Mouse (Mus musculus): ENCODE data around the gene Kdm1a.

Gene Kdm1a

GRCm38 (mm10) chr4:136546279-136547045 lies 56.1 kb downstream of the Kdm1a start:
- DNase-seq (ENCODE audit: low read depth in 2 of 2, low spot score in 2 of 2) = no peak

- no peak for DNase-seq (ENCODE audit: low read depth in 2 of 2, low spot score in 2 of 2)
These were observed 57.4 kb downstream of the Kdm1a start for GRCm38 (mm10) chr4:136545151-136545550.

- peak; percentile 6 to 37 for DNase-seq (ENCODE audit: low read depth in 2 of 2, low spot score in 2 of 2)
These were observed 76.1 kb downstream of the Kdm1a start for GRCm38 (mm10) chr4:136526412-136526811.

GRCm38 (mm10) chr4:136524309-136524708 lies 78.2 kb downstream of the Kdm1a start:
- no peak for DNase-seq (ENCODE audit: low read depth in 2 of 2, low spot score in 2 of 2)

GRCm38 (mm10) chr4:136521898-136522297 lies 80.6 kb downstream of the Kdm1a start:
- DNase-seq (ENCODE audit: low read depth in 2 of 2, low spot score in 2 of 2) = no peak

GRCm38 (mm10) chr4:136519866-136520265 lies 82.7 kb downstream of the Kdm1a start:
- DNase-seq (ENCODE audit: low read depth in 2 of 2, low spot score in 2 of 2) = no peak

GRCm38 (mm10) chr4:136518576-136518975 lies 83.9 kb downstream of the Kdm1a start:
- DNase-seq (ENCODE audit: low read depth in 2 of 2, low spot score in 2 of 2) = no peak

- DNase-seq (ENCODE audit: low read depth in 2 of 2, low spot score in 2 of 2) = no peak
These were observed 84.4 kb downstream of the Kdm1a start for GRCm38 (mm10) chr4:136518141-136518540.

- no peak for DNase-seq (ENCODE audit: low read depth in 2 of 2, low spot score in 2 of 2)
These were observed 89.6 kb downstream of the Kdm1a start for GRCm38 (mm10) chr4:136512905-136513304.

GRCm38 (mm10) chr4:136511708-136512107 lies 90.8 kb downstream of the Kdm1a start:
- no peak for DNase-seq (ENCODE audit: low read depth in 2 of 2, low spot score in 2 of 2)

GRCm38 (mm10) chr4:136509857-136510256 lies 92.7 kb downstream of the Kdm1a start:
- peak in 1 of 2 experiments; percentile 39 for DNase-seq (ENCODE audit: low read depth in 2 of 2, low spot score in 2 of 2)

- DNase-seq (ENCODE audit: low read depth in 2 of 2, low spot score in 2 of 2) = no peak
These were observed 96.9 kb downstream of the Kdm1a start for GRCm38 (mm10) chr4:136505426-136506215.

Data from CD8-positive naive resting alpha-beta T cell, adult 2 months (primary cell).